Mouse (Mus musculus): ENCODE data around the gene Cat. TPM values are rescaled to one million over a fixed set of nuclear protein-coding genes. Genes with fewer than 3 reads are reported as not detected.

Gene Cat
- 47.9 and 63.5 TPM in 2 replicates for polyA plus RNA-seq (2012; rRNA removed)

GRCm38 (mm10) chr2:103484617-103485401 is at the start of gene Cat:
Gene Cat (minus strand): TSS chr2:103485160.

GRCm38 (mm10) chr2:103411348-103411747 is 73.6 kb downstream of the Cat start, which contains the start of gene Elf5:
Gene Elf5 (plus strand): TSS chr2:103411688.

Other genes starting within 250 kb of the Cat start
- 56.0 and 60.6 TPM in 2 replicates for gene Ehf, start 181.9 kb downstream of the Cat start, polyA plus RNA-seq (2012; rRNA removed)
- 2.4 and 4.0 TPM in 2 replicates for gene Elf5, start 73.5 kb downstream of the Cat start, polyA plus RNA-seq (2012; rRNA removed)
- 19.3 and 19.5 TPM in 2 replicates for gene Abtb2, start 81.2 kb upstream of the Cat start, polyA plus RNA-seq (2012; rRNA removed)

Data from ovary, adult 2 months (tissue).